Mouse (Mus musculus): ENCODE data around the gene Ss18l2.
A peak's percentile ranks its signal among the peaks of the same experiment; 100 is the strongest.

The Ss18l2 gene

GRCm38 (mm10) chr9:121704646-121705625 is 5.2 kb upstream of the Ss18l2 start, which contains the start of gene Sec22c:
Gene Sec22c (minus strand): TSS chr9:121705490.
- peak; percentile 95 for DNase-seq

GRCm38 (mm10) chr9:121706029-121706675 is 4.0 kb upstream of the Ss18l2 start:
- no peak for DNase-seq

GRCm38 (mm10) chr9:121707801-121708200 is 2.3 kb upstream of the Ss18l2 start:
- no peak for DNase-seq

GRCm38 (mm10) chr9:121708506-121709486 is 1.3 kb upstream of the Ss18l2 start:
- DNase-seq: no peak

GRCm38 (mm10) chr9:121710584-121710975 is 451 bp downstream of the Ss18l2 start:
- peak; percentile 53 for DNase-seq

GRCm38 (mm10) chr9:121717048-121717447 is 6.9 kb downstream of the Ss18l2 start:
- no peak for DNase-seq

DNA sequence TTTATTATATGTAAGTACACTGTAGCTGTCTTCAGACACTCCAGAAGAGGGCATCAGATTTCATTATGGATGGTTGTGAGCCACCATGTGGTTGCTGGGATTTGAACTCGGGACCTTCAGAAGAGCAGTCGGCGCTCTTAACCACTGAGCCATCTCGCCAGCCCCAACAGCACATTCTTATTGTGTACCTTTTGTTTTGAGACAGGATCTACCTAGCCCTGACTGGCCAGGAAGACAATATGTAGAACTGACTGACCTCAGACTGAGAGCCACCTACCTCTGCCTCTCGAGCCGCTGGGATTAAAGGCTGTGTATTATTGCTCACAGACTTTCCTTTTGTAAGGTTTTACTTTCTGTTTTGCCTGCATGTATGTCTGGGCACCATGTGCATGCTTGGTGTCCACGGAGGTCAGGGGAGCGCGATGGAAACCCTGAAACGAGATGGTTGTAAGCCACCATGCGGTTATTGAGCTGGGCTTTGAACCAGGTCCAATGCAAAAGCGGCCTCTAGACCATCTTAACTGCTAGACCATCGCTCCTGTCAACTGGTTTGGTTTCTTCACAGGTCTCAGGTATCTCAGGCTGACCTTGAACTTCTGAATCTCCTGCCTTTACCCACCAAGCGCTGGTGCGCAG is 8.1 kb downstream of the Ss18l2 start:
- no peak for DNase-seq

DNA sequence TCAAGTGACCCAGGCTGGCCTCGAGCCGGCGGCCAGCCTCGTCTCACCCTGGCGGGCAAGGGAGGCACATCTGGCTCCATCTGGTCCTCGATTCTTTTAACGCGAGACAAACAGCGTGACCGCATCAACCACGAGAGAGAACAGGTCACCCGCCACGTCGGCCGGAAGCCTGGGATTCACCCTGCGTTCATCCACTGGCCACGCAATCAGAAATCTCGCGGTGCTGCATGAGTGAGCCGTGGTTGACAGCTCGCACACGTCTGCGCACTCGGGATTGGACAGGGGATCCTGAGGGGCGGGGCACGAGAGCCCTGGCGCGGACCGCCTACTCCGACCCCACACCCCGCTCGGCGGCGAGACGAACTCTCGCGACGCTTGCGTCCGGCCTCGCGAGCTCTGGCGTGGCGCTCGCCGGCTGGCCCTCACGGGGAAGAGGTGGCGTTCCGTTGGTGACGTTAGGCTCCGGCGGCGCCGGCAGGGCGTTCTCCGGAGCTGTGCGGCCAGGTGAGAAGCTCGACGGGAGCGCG is 8.7 kb downstream of the Ss18l2 start, which contains the start of gene Nktr:
Nktr (plus strand) TSS at position 378 of the 527 bp plus-strand sequence.
- DNase-seq: peak; percentile 99

- DNase-seq: peak; percentile 64
Observed at GRCm38 (mm10) chr9:121719347-121720331, 9.5 kb downstream of the Ss18l2 start.

DNA sequence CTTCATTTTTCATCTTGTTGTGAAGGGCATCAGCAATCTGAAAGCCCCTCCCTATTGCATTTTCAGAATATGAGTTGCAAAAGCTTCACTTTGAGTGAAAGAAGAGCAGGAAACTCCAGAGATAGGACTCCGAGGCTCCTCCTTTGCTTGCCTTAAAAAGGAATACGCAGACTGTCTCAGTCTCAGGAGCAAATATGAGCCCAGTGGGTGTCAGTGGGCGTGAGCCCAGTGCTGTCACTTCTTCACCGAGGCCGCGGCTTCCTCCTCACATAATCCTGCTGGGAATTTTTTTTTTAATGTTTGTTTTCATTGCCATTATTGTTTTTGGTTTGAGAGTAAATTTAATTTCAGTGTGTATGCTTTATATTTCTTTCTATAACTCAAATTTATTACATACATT is 30.4 kb downstream of the Ss18l2 start:
- DNase-seq: no peak

DNA sequence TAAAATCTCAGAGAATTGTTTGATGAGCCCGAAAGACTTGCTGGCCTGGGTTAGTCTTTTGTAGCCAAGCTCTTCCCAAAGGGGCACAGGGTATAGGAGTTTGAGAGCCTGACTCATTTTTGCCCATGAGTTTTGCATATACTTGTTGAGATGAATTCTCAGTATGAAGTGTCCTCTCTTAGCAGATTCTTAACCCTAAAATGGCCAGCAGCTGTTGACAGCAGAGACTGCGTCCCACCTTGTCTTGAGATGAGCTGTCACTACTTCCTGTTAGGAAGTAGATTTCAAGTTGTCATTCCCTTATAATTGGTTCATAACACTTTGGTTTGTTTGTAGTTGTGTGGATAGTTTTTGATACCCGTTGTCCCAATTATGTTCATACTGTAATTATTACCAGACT is 31.0 kb downstream of the Ss18l2 start:
- DNase-seq: no peak

GRCm38 (mm10) chr9:121744051-121744450 is 33.9 kb downstream of the Ss18l2 start:
- DNase-seq: no peak

- DNase-seq: no peak
Observed at GRCm38 (mm10) chr9:121752774-121753173, 42.6 kb downstream of the Ss18l2 start.

DNA sequence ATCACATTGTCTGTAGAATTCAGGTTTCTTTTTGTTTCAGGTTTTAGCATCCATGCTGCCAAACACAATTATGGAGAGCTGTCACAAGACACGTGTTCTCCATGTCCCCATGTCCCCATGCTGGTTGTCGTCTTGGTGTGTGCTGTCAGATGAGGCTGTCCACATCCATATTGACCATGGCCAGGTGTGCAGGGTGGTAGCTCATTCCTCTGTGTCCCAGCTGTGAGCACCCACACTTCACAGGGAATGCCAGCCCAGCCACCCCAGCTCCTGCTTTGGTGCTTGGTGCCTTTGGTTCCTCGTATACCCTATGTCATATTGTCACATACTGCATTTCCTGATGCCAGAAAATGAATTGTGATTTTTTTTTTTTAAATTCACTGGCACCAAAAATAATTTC is 44.5 kb downstream of the Ss18l2 start:
- no peak for DNase-seq

GRCm38 (mm10) chr9:121756785-121757184 is 46.7 kb downstream of the Ss18l2 start:
- DNase-seq: no peak

GRCm38 (mm10) chr9:121757432-121757831 is 47.3 kb downstream of the Ss18l2 start:
- no peak for DNase-seq

DNA sequence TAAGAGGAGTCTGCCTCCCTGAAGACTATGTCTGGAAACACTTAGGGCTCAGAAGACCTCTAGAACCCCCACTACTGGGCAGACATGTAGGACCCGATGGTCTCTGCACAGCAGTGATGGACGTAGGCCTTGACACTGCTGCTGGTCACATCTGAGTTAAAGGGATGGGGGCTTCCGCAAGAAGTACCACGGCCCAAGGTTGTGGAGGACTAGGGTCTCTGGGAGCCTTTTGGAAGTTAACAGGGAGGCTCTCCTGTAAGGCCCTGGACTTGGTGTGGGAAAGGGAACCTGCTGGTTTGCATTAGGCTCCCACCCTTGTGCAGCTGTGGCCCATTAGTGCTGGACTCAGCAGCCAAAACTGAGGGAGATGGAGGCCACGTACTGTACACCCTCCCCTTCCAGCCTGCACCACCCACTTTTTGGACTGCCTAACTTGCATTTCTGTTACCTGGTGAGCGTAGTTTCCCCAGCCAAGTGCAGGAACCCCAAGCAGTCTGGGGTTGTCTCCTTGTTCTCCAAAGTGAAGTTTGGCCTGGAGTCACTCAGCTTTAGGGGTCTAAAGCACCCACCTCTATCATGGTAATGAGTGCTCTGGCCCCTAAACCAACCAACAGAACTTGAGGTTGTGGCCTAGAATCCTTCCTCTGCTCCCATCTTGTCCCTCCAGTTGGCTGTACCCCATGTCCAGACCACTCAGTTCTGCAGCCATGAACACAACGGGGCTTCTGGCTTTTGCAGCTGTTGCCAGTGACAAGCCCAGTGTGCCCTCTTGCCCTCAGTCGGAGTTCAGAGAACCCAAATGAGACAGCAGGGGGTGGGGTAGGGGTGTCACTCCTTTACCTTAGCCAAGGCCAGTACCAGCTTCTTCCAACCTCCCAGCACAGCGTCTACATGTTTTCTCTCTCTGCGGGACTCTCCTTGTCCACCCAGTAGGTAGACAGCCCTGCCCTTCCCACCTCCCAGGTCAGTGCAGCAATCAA is 48.0 kb downstream of the Ss18l2 start:
- DNase-seq: no peak

DNA sequence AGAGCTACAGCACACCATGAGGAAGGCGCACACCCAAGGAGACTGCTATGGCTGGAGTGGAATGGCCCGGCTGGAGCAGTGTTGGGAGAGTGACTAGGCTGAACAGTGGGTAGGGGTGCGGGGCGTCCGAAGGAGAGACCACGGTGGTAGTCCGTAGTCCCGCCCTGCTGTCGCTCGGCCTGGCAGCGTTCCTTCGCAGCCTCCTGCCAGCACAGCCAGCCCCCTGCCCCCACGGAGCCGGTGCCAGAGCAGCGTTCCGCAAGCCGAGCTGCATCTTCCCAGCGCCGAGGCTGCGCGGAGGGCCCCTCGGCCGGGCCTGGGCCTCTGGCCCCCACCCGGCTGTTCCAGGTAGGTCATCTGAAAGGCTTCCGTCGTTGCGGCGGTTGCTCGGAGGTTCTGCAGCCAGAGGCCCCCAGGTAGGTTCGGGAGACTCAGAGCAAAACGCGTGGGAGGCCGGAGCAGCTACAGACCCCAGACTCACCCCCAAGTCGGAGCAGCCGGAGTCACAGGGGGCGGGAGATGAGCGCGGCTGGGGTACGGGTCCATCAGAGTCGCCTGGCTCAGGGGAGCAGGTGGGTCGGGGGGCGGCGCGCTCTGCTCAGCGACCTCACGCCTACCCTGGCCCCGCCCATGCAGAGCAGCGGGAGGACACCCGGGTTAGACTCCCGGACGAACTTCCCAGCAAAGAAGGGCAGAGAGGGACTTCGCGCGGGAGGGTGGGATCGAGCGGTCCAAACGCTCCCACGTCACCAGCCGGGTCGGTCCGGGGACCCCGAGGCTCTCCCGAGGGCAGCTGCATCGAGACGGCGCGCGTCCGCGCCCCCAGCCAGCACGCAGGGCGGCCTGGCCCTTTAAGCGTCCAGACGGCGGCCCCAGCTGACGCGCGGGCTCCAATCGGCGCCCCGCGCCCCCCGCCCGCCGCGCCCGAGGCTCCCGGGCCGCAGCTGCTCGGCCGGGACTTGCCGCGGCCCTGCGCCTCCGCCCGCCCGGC is 49.3 kb downstream of the Ss18l2 start, which contains the start of gene Zfp651:
Zfp651 (plus strand) TSS at position 240 of the 991 bp plus-strand sequence.
- peak; percentile 77 for DNase-seq

All from lung, postnatal 10 days (tissue).